ENCODE assay signal across 34 mouse cellular contexts in the genomic region with DNA sequence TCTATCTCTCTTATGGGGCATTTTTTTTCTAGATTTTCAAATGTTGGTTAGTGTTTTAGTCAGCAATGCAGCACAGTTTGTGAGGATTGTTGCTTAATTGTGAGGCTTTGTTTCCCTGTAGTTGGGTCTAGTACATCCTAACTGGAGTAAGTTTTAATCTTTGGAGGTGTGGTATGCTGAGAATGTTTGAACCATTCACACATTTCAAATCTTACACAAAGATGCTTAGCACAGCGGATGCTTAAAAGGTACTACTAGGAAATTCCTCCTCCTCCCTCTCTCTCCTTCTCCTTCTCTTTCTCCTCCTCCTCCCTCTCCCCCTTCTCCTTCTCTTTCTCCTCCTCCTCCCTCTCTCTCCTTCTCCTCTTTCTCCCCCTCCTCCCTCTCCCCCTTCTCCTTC. TPM values are rescaled to one million over a fixed set of nuclear protein-coding genes. Genes with fewer than 3 reads are reported as not detected.
"Had no signal": no experiment of that assay in that cellular context is flagged by ENCODE, and none has a peak within 500 bp of the region (broad histone marks: within the 10 kb centered on the region; RNA-seq: fewer than 3 reads in every experiment).

No protein-coding gene starts in this region.

- H3K36me3 ChIP-seq: limb, embryonic 10.5 days; limb, embryonic 12.5 days; limb, embryonic 13.5 days; limb, embryonic 15.5 days; liver, embryonic 12.5 days; liver, embryonic 13.5 days; liver, embryonic 15.5 days; lung, embryonic 15.5 days; midbrain, embryonic 10.5 days; midbrain, embryonic 12.5 days; midbrain, embryonic 13.5 days; midbrain, embryonic 15.5 days; neural tube, embryonic 12.5 days had no signal

- H3K4me3 ChIP-seq: left cerebral cortex, adult 2 months; limb, embryonic 10.5 days; limb, embryonic 12.5 days; limb, embryonic 13.5 days; limb, embryonic 15.5 days; liver, embryonic 12.5 days; liver, embryonic 13.5 days; liver, embryonic 15.5 days; lung, embryonic 15.5 days; megakaryocyte, embryonic 14.5 days; midbrain, embryonic 10.5 days; midbrain, embryonic 12.5 days; midbrain, embryonic 13.5 days; midbrain, embryonic 15.5 days; myocyte; neural tube, embryonic 12.5 days had no signal

- H3K9me3 ChIP-seq: limb, embryonic 10.5 days; limb, embryonic 12.5 days; limb, embryonic 13.5 days; limb, embryonic 15.5 days; liver, embryonic 12.5 days; liver, embryonic 13.5 days; liver, embryonic 15.5 days; lung, embryonic 15.5 days; midbrain, embryonic 10.5 days; midbrain, embryonic 12.5 days; midbrain, embryonic 13.5 days; midbrain, embryonic 15.5 days; neural tube, embryonic 12.5 days had no signal

- H3K4me2 ChIP-seq: limb, embryonic 12.5 days; limb, embryonic 13.5 days; limb, embryonic 15.5 days; liver, embryonic 11.5 days; liver, embryonic 12.5 days; liver, embryonic 13.5 days; liver, embryonic 15.5 days; lung, embryonic 14.5 days; lung, embryonic 15.5 days; midbrain, embryonic 12.5 days; midbrain, embryonic 13.5 days; midbrain, embryonic 15.5 days; neural tube, embryonic 12.5 days had no signal

- H3K4me1 ChIP-seq: liver, embryonic 13.5 days; liver, embryonic 15.5 days had no signal

- H3K9ac ChIP-seq: limb, embryonic 12.5 days; limb, embryonic 13.5 days; limb, embryonic 15.5 days; liver, embryonic 12.5 days; liver, embryonic 13.5 days; liver, embryonic 14.5 days; liver, embryonic 15.5 days; liver, postnatal 0 days; lung, embryonic 14.5 days; lung, embryonic 15.5 days; midbrain, embryonic 12.5 days; midbrain, embryonic 13.5 days; midbrain, embryonic 15.5 days; neural tube, embryonic 12.5 days had no signal

- ATAC-seq: liver, embryonic 12.5 days; liver, postnatal 0 days; lung, postnatal 0 days; midbrain, embryonic 13.5 days; midbrain, embryonic 15.5 days; midbrain, embryonic 16.5 days had no signal

- DNase-seq: left cerebral cortex, postnatal 4 days; liver; liver, embryonic 13.5 days; liver, postnatal 0 days; lung, adult 2 months; lung, embryonic 14.5 days; lung, postnatal 10 days; lung, postnatal 14 days; lung, postnatal 4 days had no signal

- H3K27ac ChIP-seq: left cerebral cortex, adult 2 months; limb, embryonic 10.5 days; limb, embryonic 12.5 days; limb, embryonic 13.5 days; limb, embryonic 15.5 days; liver, embryonic 12.5 days; liver, embryonic 13.5 days; liver, embryonic 14.5 days; liver, embryonic 15.5 days; lung, embryonic 15.5 days; macrophage; midbrain, embryonic 10.5 days; midbrain, embryonic 12.5 days; midbrain, embryonic 13.5 days; midbrain, embryonic 15.5 days; neural tube, embryonic 12.5 days had no signal

RNA-seq across cellular contexts. Expression of gene Nkx2-9, which starts 3.0 kb away (rescaled TPM):
- polyA plus RNA-seq: limb, embryonic 10.5 days; limb, embryonic 11.5 days; limb, embryonic 12.5 days; limb, embryonic 13.5 days; limb, embryonic 15.5 days; liver, adult 2 months; liver, embryonic 11.5 days; liver, embryonic 12.5 days; liver, embryonic 13.5 days; liver, embryonic 14.5 days; liver, embryonic 15.5 days; liver, embryonic 16.5 days; liver, postnatal 0 days; lung, embryonic 15.5 days; lung, embryonic 16.5 days; lung, postnatal 0 days; macrophage; midbrain, embryonic 15.5 days; midbrain, embryonic 16.5 days; midbrain, postnatal 0 days; myocyte had no signal
